Mouse (Mus musculus) bone marrow macrophage, adult 2 months (primary cell): ENCODE data around the gene Wdr45b. TPM values are rescaled to one million over a fixed set of nuclear protein-coding genes. Genes with fewer than 3 reads are reported as not detected.
"Not testable (repeated sequence)": the region's sequence is repeated elsewhere in the genome, so short reads cannot be mapped to it uniquely, and the experiment has no call there.

ENCODE experiments used
- H3K27ac ChIP-seq: 2 replicates; pipeline ENCODE4 v1.5.1; 2012; ENCODE audit warnings: low read depth, low read length; ENCODE audit not compliant: insufficient read depth
- H3K4me1 ChIP-seq: 2 replicates; pipeline ENCODE4 v1.6.1; 2012; ENCODE audit warnings: low read length; ENCODE audit not compliant: control insufficient read depth, insufficient read depth
- H3K4me3 ChIP-seq: 2 replicates; pipeline ENCODE4 v1.5.1; 2012; ENCODE audit warnings: mild to moderate bottlenecking, low read length, moderate library complexity; ENCODE audit not compliant: insufficient read depth
- CTCF ChIP-seq: IDR thresholded peaks from 2 replicates; pipeline ENCODE4 v1.5.1; 2012; ENCODE audit warnings: low read depth, mild to moderate bottlenecking, low read length, moderate library complexity
- POLR2A ChIP-seq: IDR thresholded peaks from 2 replicates; pipeline ENCODE4 v1.6.1; 2012; ENCODE audit warnings: mild to moderate bottlenecking, low read depth, low read length, borderline replicate concordance
- polyA plus RNA-seq: library from polyadenylated mRNA; stranded (reverse); fragments of >200 nt; gene quantifications from 2 replicates; pipeline ENCODE4 v1.2.4, GENCODE M21; 2012; ENCODE audit not compliant: missing spikeins, insufficient read depth, insufficient read length

Gene Wdr45b
- polyA plus RNA-seq, 1 experiment: 50.5 TPM

- TF ChIP-seq CTCF (no peak), POLR2A (no peak)
Measured at GRCm38 (mm10) chr11:121368731-121369130, 14.5 kb upstream of the Wdr45b start.

GRCm38 (mm10) chr11:121367170-121367707 is 13.0 kb upstream of the Wdr45b start:
- H3K4me1 ChIP-seq: no peaks in the 10 kb centered on the region
- no peak overlapping the region for H3K4me3 ChIP-seq
- no peak overlapping the region for H3K27ac ChIP-seq
- TF ChIP-seq POLR2A (no peak), CTCF (no peak)

More at GRCm38 (mm10) chr11:121368731-121369130, 14.5 kb upstream of the Wdr45b start:
- H3K4me3 ChIP-seq: no peak overlapping the region
- no peaks in the 10 kb centered on the region for H3K4me1 ChIP-seq
- H3K27ac ChIP-seq: no peak overlapping the region

- Histone ChIP-seq H3K27ac (no peak overlapping the region), H3K4me1 (no peaks in the 10 kb centered on the region), H3K4me3 (no peak overlapping the region)
- TF ChIP-seq CTCF (peak; percentile 55; the same call in 1 of the 2 replicates), POLR2A (no peak)
Measured at GRCm38 (mm10) chr11:121362212-121362611, 8.0 kb upstream of the Wdr45b start.

DNA sequence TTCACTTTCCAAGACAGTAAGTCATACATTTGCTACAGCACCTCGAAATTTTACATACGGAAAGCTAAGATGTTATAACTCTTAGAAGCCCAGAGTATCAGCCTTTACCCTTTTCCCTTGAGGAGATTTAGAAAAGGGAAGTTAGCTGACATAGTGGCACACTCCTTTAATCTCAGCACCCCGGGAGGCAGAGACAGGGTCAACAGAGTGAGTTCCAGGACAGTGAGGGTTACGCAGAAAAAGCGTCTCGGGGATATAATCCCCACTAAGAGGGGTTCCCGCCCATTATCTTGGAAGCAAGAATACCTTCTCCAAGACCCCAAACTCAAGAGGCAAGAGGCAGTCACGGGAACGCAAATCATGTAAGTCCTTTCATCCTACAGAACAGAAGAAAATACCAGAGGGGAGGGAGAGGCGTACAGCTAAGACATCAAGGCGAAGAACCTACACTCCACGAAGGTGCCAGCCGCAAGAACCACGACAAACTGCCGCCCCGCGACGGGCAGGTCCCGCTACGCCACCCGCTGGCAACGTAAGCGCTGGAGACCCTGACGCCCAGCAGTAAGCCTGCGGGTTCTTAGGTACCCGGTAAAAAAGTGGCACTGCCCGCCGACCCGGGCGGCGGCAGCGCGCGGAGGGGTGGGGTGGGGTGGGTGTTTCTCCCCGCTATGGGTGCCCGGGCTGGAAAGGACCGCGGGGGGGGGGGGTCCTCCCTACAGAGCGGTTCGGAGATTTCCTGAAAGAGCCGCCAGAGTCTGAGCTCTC is 737 bp downstream of the Wdr45b start:
- peak overlapping the region; percentile 52 for H3K27ac ChIP-seq
- H3K4me3 ChIP-seq: peak overlapping the region; percentile 70
- TF ChIP-seq CTCF (peak; percentile 26; the same call in 1 of the 2 replicates), POLR2A (no peak)
- peaks cover 16% of the 10 kb centered on the region for H3K4me1 ChIP-seq

- not testable (repeated sequence) for H3K4me3 ChIP-seq, H3K27ac ChIP-seq, H3K4me1 ChIP-seq
- 0 out of 2 replicates have a peak, but pooled peaks have one; percentile 14 for TF ChIP-seq CTCF
Measured at GRCm38 (mm10) chr11:121348727-121349126, 5.5 kb downstream of the Wdr45b start.

- H3K27ac ChIP-seq: no peak overlapping the region
- peaks cover 14% of the 10 kb centered on the region for H3K4me1 ChIP-seq
- no peak for TF ChIP-seq POLR2A
- no peak for TF ChIP-seq CTCF
- no peak overlapping the region for H3K4me3 ChIP-seq
Measured at GRCm38 (mm10) chr11:121348166-121348565, 6.1 kb downstream of the Wdr45b start.

GRCm38 (mm10) chr11:121347036-121347435 is 7.2 kb downstream of the Wdr45b start:
- Histone ChIP-seq H3K4me3 (no peak overlapping the region), H3K27ac (no peak overlapping the region), H3K4me1 (peaks cover 19% of the 10 kb centered on the region)
- TF ChIP-seq CTCF (no peak), POLR2A (no peak)

DNA sequence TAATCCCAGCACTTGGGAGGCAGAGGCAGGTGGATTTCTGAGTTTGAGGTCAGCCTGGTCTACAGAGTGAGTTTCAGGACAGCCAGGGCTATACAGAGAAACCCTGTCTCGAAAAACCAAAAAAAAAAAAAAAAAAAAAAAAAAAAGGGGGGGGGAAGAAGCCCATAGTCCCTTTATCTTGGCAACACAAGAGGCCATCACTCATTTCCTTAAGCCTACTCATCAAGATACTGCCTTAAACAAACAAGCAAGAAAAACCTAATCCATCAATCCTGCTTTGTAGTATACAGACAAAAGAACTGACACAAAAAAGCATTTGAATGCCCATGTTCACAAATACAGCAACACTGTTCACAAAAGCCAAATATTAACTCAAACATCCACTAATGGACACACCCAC is 11.8 kb downstream of the Wdr45b start:
- not testable (repeated sequence) for H3K27ac ChIP-seq, H3K4me3 ChIP-seq
- H3K4me1 ChIP-seq: peaks cover 35% of the 10 kb centered on the region

DNA sequence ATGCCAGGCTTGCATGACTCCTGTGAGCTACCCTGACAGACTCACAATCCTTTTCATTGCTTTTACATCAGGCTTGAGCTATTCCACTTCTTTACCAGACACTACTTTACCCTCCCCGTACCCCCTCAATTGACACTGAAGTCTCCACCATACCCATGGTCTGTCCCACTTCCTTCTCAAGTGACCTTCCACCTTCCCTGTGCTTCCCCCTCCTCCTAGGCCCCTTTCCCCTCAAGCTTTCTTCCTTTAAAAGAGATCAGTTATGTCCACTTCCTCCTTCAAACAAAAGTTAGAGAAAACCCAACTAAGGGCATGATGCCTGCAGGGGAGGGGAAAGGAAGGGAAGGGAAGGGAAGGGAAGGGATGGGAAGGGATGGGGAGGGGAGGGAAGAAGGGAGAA is 14.0 kb downstream of the Wdr45b start:
- peak overlapping the region; percentile 65 for H3K27ac ChIP-seq
- TF ChIP-seq CTCF: no peak
- TF ChIP-seq POLR2A: no peak
- no peak overlapping the region for H3K4me3 ChIP-seq
- peaks cover 35% of the 10 kb centered on the region for H3K4me1 ChIP-seq

- H3K27ac ChIP-seq: no peak overlapping the region
- no peak overlapping the region for H3K4me3 ChIP-seq
- TF ChIP-seq CTCF: no peak
- TF ChIP-seq POLR2A: no peak
- H3K4me1 ChIP-seq: peaks cover 35% of the 10 kb centered on the region
Measured at GRCm38 (mm10) chr11:121339647-121340046, 14.6 kb downstream of the Wdr45b start.
